Mouse (Mus musculus): ENCODE results near the gene Nudt1.

DNA sequence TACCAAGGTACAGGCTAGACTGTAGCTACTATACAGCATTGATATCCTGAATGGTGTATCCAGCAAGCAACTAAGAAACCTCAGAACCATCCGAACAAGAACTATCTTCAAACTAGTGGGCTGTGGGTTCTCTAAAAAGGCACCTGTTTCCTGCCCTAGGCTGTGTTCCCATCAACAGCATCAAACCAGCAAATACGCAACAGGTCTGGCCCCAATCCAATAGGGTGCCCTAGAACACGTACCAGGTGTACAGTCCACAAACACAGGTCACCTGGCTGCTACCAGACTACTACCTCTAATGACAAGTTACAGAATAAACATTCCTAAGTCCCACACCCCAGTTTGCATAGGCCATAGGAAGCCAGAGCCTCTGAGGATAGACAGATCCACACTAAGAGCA, 38.6 kb upstream of the Nudt1 start:
- TF ChIP-seq NRF1 (IDR thresholded peaks at IDR 0.05; ENCODE audit: low read depth, low read length): no peak
- no peak for TF ChIP-seq CTCF (conservative IDR thresholded peaks at IDR 0.05 in 1 of 2, IDR thresholded peaks at IDR 0.05 in 1 of 2; ENCODE audit: low read depth in 2 of 2, low read length in 2 of 2)
- no peak for TF ChIP-seq NELFE (IDR thresholded peaks at IDR 0.05; ENCODE audit: low read depth, low read length)
- no peak for TF ChIP-seq HCFC1 (IDR thresholded peaks at IDR 0.05; ENCODE audit: low read depth, low read length)
- TF ChIP-seq ZC3H11A (IDR thresholded peaks at IDR 0.05; ENCODE audit: low read depth, low read length): no peak
- no peak for TF ChIP-seq USF2 (conservative IDR thresholded peaks at IDR 0.05; ENCODE audit: low read depth, low read length)
- TF ChIP-seq UBTF (IDR thresholded peaks at IDR 0.05; ENCODE audit: low read depth, low read length): no peak
- TF ChIP-seq POLR2A (IDR thresholded peaks at IDR 0.05; ENCODE audit: low read depth, low read length): no peak
- TF ChIP-seq MAX (IDR thresholded peaks at IDR 0.05; ENCODE audit: low read length): no peak
- no peak for TF ChIP-seq KAT2A (IDR thresholded peaks at IDR 0.05; ENCODE audit: insufficient replicate concordance, low read length)
- no peak for TF ChIP-seq CHD1 (IDR thresholded peaks at IDR 0.05; ENCODE audit: low read depth, low read length)
- no peak for TF ChIP-seq POLR2AphosphoS2 (IDR thresholded peaks at IDR 0.05; ENCODE audit: low read depth, low read length)
- no peak for TF ChIP-seq GABPA (IDR thresholded peaks at IDR 0.05; ENCODE audit: insufficient replicate concordance, low read depth, low read length)

Data from CH12.LX (cell line).